Mouse (Mus musculus) E14TG2a.4 (cell line): ENCODE results near the gene Stk33.

ENCODE experiments used
- CTCF ChIP-seq: conservative IDR thresholded peaks from 2 replicates; pipeline ENCODE4 v1.5.1; 2014; ENCODE audit warnings: low read length
- POU5F1 ChIP-seq: IDR thresholded peaks from 2 replicates; pipeline ENCODE4 v1.6.1; 2014; ENCODE audit warnings: low read length, borderline replicate concordance

GRCm38 (mm10) chr7:109454856-109455255, 16.0 kb upstream of the Stk33 start:
- TF ChIP-seq CTCF (no peak), POU5F1 (no peak)
